Mouse (Mus musculus): ENCODE results near the gene Ppwd1. TPM values are rescaled to one million over a fixed set of nuclear protein-coding genes. Genes with fewer than 3 reads are reported as not detected.

Gene Ppwd1
- 8.5 and 9.7 TPM in 2 replicates for polyA plus RNA-seq (2015; fragmentation: Nextera tagmentation; extraction: Ambion mirVana)

GRCm38 (mm10) chr13:104228384-104229066, at the start of gene Ppwd1, which contains the start of gene Cenpk:
Gene Ppwd1 (minus strand): TSS chr13:104228843.
Gene Cenpk (plus strand): TSS chr13:104228611.

GRCm38 (mm10) chr13:104178650-104179121, 50.0 kb downstream of the Ppwd1 start, which contains the start of gene Trim23:
Gene Trim23 (plus strand): TSS chr13:104178797.

GRCm38 (mm10) chr13:104177796-104178649, 50.6 kb downstream of the Ppwd1 start, which contains the start of gene Trappc13:
Gene Trappc13 (minus strand): TSS chr13:104178469.

Other genes starting within 250 kb of the Ppwd1 start
- 16.2 and 16.8 TPM in 2 replicates for gene Nln, start 119.2 kb downstream of the Ppwd1 start, polyA plus RNA-seq (2015; fragmentation: Nextera tagmentation; extraction: Ambion mirVana)
- 5.9 and 8.4 TPM in 2 replicates for gene Sgtb, start 119.1 kb downstream of the Ppwd1 start, polyA plus RNA-seq (2015; fragmentation: Nextera tagmentation; extraction: Ambion mirVana)
- 38.0 and 59.8 TPM in 2 replicates for gene Trappc13, start 50.4 kb downstream of the Ppwd1 start, polyA plus RNA-seq (2015; fragmentation: Nextera tagmentation; extraction: Ambion mirVana)
- 17.3 and 18.2 TPM in 2 replicates for gene Trim23, start 50.0 kb downstream of the Ppwd1 start, polyA plus RNA-seq (2015; fragmentation: Nextera tagmentation; extraction: Ambion mirVana)
- gene Cenpk, start 232 bp downstream of the Ppwd1 start, polyA plus RNA-seq (2015; fragmentation: Nextera tagmentation; extraction: Ambion mirVana) = 39.9 and 67.0 TPM in 2 replicates
- gene Adamts6, start 59.0 kb upstream of the Ppwd1 start, polyA plus RNA-seq (2015; fragmentation: Nextera tagmentation; extraction: Ambion mirVana) = 1.6 and 1.7 TPM in 2 replicates